Mouse (Mus musculus) embryonic fibroblast, embryonic 13.5 days (primary cell): Measurements from ENCODE around the gene Eng. TPM values are rescaled to one million over a fixed set of nuclear protein-coding genes. Genes with fewer than 3 reads are reported as not detected.
A peak's percentile ranks its signal among the peaks of the same experiment; 100 is the strongest.

Experiments used
- H3K27ac ChIP-seq: 2 replicates; pipeline ENCODE4 v1.5.1; 2012; ENCODE audit warnings: low read length, control low read depth, inconsistent platforms; ENCODE audit not compliant: insufficient read depth
- H3K4me1 ChIP-seq: 2 replicates; pipeline ENCODE4 v1.6.1; 2011; ENCODE audit warnings: low read length; ENCODE audit not compliant: control insufficient read depth, insufficient read depth
- H3K4me3 ChIP-seq: 2 replicates; pipeline ENCODE4 v1.5.1; 2011; ENCODE audit warnings: mild to moderate bottlenecking, control low read depth, low read length; ENCODE audit not compliant: insufficient read depth
- CTCF ChIP-seq: IDR thresholded peaks from 2 replicates; pipeline ENCODE4 v1.5.1; 2011; ENCODE audit warnings: mild to moderate bottlenecking, control low read depth, low read length, moderate library complexity, borderline replicate concordance; ENCODE audit not compliant: insufficient read depth
- POLR2A ChIP-seq: IDR thresholded peaks from 2 replicates; pipeline ENCODE4 v1.6.1; 2011; ENCODE audit warnings: low read depth, mild to moderate bottlenecking, control low read depth, low read length, moderate library complexity
- polyA plus RNA-seq: library from polyadenylated mRNA; stranded (reverse); fragments of >200 nt; gene quantifications from 2 replicates; pipeline ENCODE4 v1.2.4, GENCODE M21; 2011; ENCODE audit warnings: low read depth; ENCODE audit not compliant: missing spikeins, insufficient read length

Gene Eng
- polyA plus RNA-seq, 1 experiment, result 15.1 TPM

DNA sequence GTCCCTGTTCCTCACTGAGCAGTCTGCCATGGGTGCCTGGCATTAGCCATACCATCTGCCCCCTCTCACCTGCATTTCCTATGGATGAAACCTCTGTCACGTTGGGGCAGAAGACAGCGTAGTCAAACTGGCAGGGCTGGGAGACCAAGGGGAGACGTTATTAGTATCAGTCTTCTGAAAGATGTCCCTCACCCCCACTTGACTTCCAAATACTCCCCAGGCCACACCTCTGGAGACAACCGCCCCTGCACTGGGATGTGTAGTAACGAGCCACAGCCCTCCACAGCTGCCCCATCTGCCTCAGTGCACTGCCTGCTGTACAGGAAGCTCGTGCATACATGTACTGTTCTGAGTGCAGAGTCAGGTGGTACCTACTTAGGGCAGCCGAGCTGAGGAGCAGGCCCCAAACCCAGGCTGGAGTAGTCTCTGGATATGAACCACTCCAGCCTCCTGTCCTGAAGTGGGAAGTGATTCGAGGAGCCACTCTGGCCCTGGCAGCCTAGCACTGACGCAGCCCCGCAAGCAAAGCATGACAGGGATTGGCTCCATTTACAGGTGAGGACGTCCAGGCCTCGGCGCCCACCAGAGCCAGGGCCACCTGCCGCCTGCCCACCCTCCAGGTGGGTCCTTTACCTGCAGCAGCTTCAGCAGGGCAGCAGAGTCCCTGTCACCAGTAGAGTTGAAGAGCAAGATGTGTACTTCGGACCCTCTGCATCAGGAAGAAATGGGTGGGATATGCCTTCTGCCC, 38.5 kb downstream of the Eng start:
- H3K27ac ChIP-seq, result no peak overlapping the region
- H3K4me3 ChIP-seq, result no peak overlapping the region
- no peak for TF ChIP-seq CTCF
- no peak for TF ChIP-seq POLR2A
- peaks cover 4% of the 10 kb centered on the region; the same call in 1 of the 2 replicates for H3K4me1 ChIP-seq

GRCm38 (mm10) chr2:32685807-32686206, 39.4 kb downstream of the Eng start:
- TF ChIP-seq CTCF (no peak), POLR2A (no peak)
- no peaks in the 10 kb centered on the region for H3K4me1 ChIP-seq
- peak overlapping the region; percentile 13; the same call in 1 of the 2 replicates for H3K27ac ChIP-seq
- no peak overlapping the region for H3K4me3 ChIP-seq

DNA sequence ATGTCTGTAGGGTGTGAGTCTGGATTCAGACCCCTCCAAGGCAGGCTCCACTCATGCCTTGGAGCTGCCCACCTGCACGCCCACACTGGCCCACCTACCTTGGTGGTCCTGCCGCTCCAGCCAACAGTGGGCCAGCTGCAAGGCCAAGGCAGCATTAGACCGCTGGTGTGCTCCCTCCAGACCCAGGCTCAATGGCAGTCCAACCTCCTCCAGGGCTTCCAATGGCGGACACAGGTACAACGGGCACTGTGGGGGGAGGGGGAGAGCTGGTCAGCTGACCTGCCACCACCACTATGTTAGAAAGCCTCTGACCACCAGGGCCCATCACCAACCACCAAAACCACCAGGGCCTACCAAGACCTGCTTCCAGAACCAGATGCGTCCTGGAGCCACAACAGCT, 40.2 kb downstream of the Eng start:
- TF ChIP-seq POLR2A (no peak), CTCF (no peak)
- Histone ChIP-seq H3K4me1 (no peaks in the 10 kb centered on the region), H3K27ac (no peak overlapping the region), H3K4me3 (no peak overlapping the region)

DNA sequence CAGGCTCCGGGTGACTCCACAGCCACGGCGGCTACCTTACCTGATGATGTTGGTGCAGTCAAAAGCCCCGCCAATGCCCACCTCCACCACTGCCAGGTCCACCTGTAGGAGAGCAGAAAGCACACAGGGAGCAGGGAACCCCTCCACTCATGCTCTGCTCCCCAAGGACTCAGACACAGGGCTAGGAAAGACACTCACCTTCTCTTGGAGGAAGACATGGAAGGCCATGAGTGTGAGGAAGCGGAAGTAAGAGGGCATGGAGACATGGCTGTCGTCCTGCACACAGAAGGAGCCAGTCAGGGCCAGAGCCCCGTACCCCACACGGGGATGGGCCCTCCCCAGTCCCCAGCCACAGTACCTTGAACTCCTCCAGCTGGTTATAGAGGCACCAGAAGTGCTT, 41.2 kb downstream of the Eng start:
- no peak for TF ChIP-seq CTCF
- no peak for TF ChIP-seq POLR2A
- Histone ChIP-seq H3K4me3 (no peak overlapping the region), H3K27ac (no peak overlapping the region), H3K4me1 (peaks cover 2% of the 10 kb centered on the region; the same call in 1 of the 2 replicates)

- Histone ChIP-seq H3K4me1 (peaks cover 2% of the 10 kb centered on the region; the same call in 1 of the 2 replicates), H3K4me3 (no peak overlapping the region), H3K27ac (no peak overlapping the region)
- TF ChIP-seq CTCF (peak; percentile 96), POLR2A (no peak)
Measured at GRCm38 (mm10) chr2:32689420-32689819, 43.0 kb downstream of the Eng start.

DNA sequence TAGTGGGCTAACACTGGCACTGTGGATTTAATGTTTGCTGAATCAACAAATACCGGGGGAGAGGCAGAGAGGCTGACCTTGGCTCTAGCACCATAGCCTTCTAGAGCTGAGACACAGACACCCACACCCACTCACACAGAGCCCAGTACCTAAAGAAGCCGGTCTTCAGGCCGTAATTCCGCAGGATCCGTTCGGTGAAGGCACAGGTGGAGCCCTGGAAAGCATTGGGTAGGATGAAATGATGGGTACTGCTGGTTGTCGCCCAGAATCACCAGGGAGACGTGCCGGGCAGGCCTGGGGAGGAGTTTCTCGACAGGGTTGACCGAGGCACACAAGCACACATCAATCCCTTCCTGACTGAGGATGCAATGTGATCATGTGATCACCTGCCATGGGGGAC, 44.6 kb downstream of the Eng start:
- TF ChIP-seq CTCF (no peak), POLR2A (no peak)
- peaks cover 2% of the 10 kb centered on the region; the same call in 1 of the 2 replicates for H3K4me1 ChIP-seq

DNA sequence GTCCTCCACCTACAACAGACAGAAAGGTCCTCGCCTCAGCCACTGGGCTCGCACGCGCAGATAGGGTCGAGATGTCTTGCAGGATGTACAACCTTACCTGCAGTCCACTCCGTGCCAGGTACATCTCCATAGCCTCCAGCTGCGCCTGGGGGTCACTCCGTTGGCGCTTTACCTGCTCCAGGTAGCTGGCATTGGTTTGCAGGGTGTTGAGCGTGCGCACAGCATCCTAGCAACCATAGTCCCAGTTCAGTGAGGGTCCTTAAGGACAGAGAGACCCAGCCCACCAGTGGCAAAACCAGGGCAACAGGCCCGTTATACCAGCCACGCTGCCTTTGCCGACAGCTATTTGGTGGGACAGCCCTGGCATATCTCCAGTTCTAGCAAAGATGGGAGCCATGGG, 46.1 kb downstream of the Eng start:
- TF ChIP-seq POLR2A, result no peak
- Histone ChIP-seq H3K27ac (no peak overlapping the region), H3K4me1 (peaks cover 2% of the 10 kb centered on the region; the same call in 1 of the 2 replicates), H3K4me3 (peak overlapping the region; percentile 74; the same call in 1 of the 2 replicates)

More for the DNA sequence above, 44.6 kb downstream of the Eng start:
- Histone ChIP-seq H3K4me3 (no peak overlapping the region), H3K27ac (no peak overlapping the region)

DNA sequence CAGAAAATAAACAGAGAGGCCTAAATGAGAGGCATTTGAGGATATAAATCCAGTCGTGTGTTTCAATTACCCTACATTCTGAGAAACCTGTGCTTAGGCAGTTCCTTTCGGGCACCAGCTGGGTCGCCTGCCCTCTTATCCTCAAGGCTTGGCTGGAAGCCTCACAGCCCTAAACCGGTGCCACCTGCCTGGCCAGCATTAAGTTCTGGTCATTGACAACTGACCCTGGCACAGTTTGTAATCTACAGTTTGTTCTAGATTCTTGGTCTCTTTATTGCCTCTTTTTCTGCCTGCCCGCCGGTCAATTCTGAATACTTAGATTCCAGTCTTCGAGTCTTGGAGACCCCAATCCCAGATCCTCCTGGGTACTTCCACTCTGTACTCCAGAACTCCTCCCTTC, 46.9 kb downstream of the Eng start:
- peaks cover 2% of the 10 kb centered on the region; the same call in 1 of the 2 replicates for H3K4me1 ChIP-seq
- peak overlapping the region; percentile 74 for H3K4me3 ChIP-seq
- TF ChIP-seq POLR2A (no peak), CTCF (no peak)
- no peak overlapping the region for H3K27ac ChIP-seq

GRCm38 (mm10) chr2:32693823-32694411, 47.5 kb downstream of the Eng start:
- Histone ChIP-seq H3K4me1 (peaks cover 2% of the 10 kb centered on the region; the same call in 1 of the 2 replicates), H3K27ac (peak overlapping the region; percentile 52), H3K4me3 (peak overlapping the region; percentile 74)
- TF ChIP-seq POLR2A (peak; percentile 94), CTCF (peak; percentile 71)

GRCm38 (mm10) chr2:32694691-32695090, 48.3 kb downstream of the Eng start:
- no peak overlapping the region for H3K4me3 ChIP-seq
- peaks cover 2% of the 10 kb centered on the region; the same call in 1 of the 2 replicates for H3K4me1 ChIP-seq
- TF ChIP-seq CTCF, result no peak
- no peak for TF ChIP-seq POLR2A
- H3K27ac ChIP-seq, result no peak overlapping the region; the same call in 1 of the 2 replicates
